Mouse (Mus musculus) limb, embryonic 11.5 days (tissue): Measurements from ENCODE around the gene Trim26. TPM values are rescaled to one million over a fixed set of nuclear protein-coding genes. Genes with fewer than 3 reads are reported as not detected.

ENCODE experiments used
- ATAC-seq: fragments of 200-750 bp; cut with Nextera tagmentation; 2 replicates; pipeline ENCODE4 v1.8.0; 2017; ENCODE audit warnings: low read depth; ENCODE audit not compliant: insufficient number of reproducible peaks, low FRiP score, low TSS enrichment
- DNase-seq: peaks from one replicate; pipeline ENCODE4 v3.0.0-alpha.2; 2015; ENCODE audit warnings: low spot score
- H3K27ac ChIP-seq: fragments of 300-500 bp; sonication (generic); replicated peaks from 2 replicates; pipeline ENCODE4 v1.5.1; 2014; ENCODE audit warnings: low read depth, mild to moderate bottlenecking, low read length
- H3K27me3 ChIP-seq: fragments of 300-500 bp; sonication (generic); 2 replicates; pipeline ENCODE4 v1.6.1; 2014; ENCODE audit warnings: mild to moderate bottlenecking, low read length, mixed read lengths; ENCODE audit not compliant: control insufficient read depth, insufficient read depth
- H3K36me3 ChIP-seq: fragments of 300-500 bp; sonication (generic); 2 replicates; pipeline ENCODE4 v1.6.1; 2014; ENCODE audit warnings: mild to moderate bottlenecking, low read length, moderate library complexity, mixed read lengths; ENCODE audit not compliant: control insufficient read depth, insufficient read depth
- H3K4me1 ChIP-seq: fragments of 300-500 bp; sonication (generic); 2 replicates; pipeline ENCODE4 v1.6.1; 2014; ENCODE audit warnings: low read length, mixed read lengths; ENCODE audit not compliant: control insufficient read depth, insufficient read depth
- H3K4me2 ChIP-seq: fragments of 300-500 bp; sonication (generic); 2 replicates; pipeline ENCODE4 v1.6.1; 2014; ENCODE audit warnings: low read depth, mild to moderate bottlenecking, moderate library complexity; ENCODE audit not compliant: severe bottlenecking
- H3K4me3 ChIP-seq: fragments of 300-500 bp; sonication (generic); 2 replicates; pipeline ENCODE4 v1.5.1; 2014; ENCODE audit warnings: low read depth, low read length
- H3K9ac ChIP-seq: fragments of 300-500 bp; sonication (generic); 2 replicates; pipeline ENCODE4 v1.6.1; 2014; ENCODE audit warnings: mild to moderate bottlenecking, low read length
- H3K9me3 ChIP-seq: fragments of 300-500 bp; sonication (generic); 2 replicates; pipeline ENCODE4 v1.6.1; 2016; ENCODE audit warnings: low read length; ENCODE audit not compliant: control insufficient read depth
- WGBS: fragments of 180-500 bp; shearing (Covaris S2); extraction: QIAGEN DNeasy Blood & Tissue Kit; methylation state at CpG from one replicate; pipeline ENCODE4 v1.1.7; 2014; 5-methylcytosine and 5-hydroxymethylcytosine counted together
- polyA plus RNA-seq: library from polyadenylated mRNA; unstranded; fragments of >200 nt; fragmentation: Nextera tagmentation; extraction: Ambion mirVana; gene quantifications from 2 replicates; pipeline ENCODE4 v1.2.1, GENCODE M21; 2014

Gene Trim26
- polyA plus RNA-seq, 1 experiment from 2014 or later: 33.5 TPM

DNA sequence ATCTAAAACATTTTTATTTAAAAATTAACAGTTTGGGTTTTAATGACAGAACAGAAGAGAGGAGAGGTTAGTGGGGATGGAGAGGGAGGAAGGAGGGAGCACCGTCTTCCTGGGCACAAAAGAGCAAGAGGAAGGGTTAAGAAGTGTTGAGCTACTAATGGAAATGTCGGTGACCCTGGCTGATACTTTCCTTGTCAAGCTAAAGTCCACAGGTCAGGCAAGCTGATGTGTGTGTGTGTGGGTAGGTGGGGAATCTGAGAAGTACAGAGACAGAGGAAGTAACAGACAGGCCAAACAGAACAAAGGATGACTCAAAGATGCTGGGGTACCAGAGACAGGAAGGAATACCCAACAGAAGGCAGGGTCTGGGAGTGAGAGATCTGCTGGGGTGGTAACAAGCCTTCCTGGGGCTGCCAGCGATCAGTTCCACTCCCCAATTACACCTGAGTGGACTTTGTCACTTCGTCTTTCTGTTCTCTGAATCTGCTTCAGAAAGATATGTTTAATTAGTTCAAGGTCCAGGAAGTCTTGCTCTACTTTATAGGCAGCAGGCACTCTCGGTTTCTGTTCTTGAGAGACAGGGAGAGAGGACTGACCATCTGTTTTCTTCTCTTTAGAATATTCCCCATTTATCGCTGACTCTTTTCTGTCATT, 60.7 kb downstream of the Trim26 start, which contains the start of gene Trim31:
Trim31 (plus strand) TSS at position 567 of the 654 bp plus-strand sequence.
- H3K36me3 ChIP-seq: no peaks in the 10 kb centered on the region
- no peak within 1 kb of the TSS for H3K27ac ChIP-seq
- DNase-seq: no peak
- no peaks in the 10 kb centered on the region for H3K4me1 ChIP-seq
- no peak for ATAC-seq
- no peak within 1 kb of the TSS for H3K9ac ChIP-seq
- 65% methylated on average over 6 of the region's 6 CpGs for WGBS
- H3K27me3 ChIP-seq: no peaks in the 10 kb centered on the region
- no peak within 1 kb of the TSS for H3K4me3 ChIP-seq
- no peaks in the 10 kb centered on the region for H3K9me3 ChIP-seq
- no peak within 1 kb of the TSS for H3K4me2 ChIP-seq

DNA sequence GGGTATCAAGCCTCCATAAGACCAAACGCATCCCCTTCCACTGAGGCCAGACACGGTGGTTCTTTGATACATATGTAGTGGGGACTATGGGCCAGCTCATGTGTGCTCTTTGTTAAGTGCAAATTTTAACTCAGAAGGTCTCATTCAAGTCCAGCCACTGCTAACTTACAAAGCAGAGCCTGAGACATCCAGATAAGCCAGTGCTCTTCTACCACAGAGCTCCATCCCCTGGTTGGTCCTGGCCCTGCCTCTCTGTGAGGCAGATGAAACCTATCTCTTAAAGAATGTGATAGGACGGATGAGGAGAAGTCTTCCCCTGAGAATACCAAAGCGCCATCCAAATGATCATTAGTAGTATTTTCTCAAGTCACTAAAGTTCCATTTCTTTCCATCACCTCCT, 62.4 kb downstream of the Trim26 start:
- Histone ChIP-seq H3K27me3 (no peaks in the 10 kb centered on the region), H3K27ac (no peak overlapping the region), H3K4me3 (no peak overlapping the region), H3K36me3 (no peaks in the 10 kb centered on the region), H3K4me2 (no peak overlapping the region), H3K9ac (no peak overlapping the region), H3K4me1 (no peaks in the 10 kb centered on the region), H3K9me3 (no peaks in the 10 kb centered on the region)
- WGBS: 85% methylated on average over 4 of the region's 4 CpGs
- ATAC-seq (no peak), DNase-seq (no peak)

DNA sequence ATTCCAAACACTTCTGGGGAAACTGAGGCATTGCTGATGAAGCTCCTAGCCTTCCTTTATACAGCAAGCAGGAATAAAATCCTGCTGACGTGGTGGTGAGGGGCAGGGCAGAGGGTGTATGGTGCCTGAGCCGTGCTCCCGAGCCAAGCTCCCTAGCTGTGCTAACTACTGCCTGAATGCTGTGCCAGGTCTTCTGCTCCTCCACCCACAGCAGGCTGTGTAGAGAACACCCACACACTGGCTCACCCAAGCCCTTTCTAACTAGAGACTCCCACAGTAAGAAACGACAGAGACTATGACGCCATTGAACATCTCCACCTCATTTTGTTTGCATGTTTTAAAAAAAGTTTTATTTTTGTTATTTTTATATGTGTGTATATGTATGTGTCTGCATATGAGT, 63.1 kb downstream of the Trim26 start:
- no peaks in the 10 kb centered on the region for H3K9me3 ChIP-seq
- no peaks in the 10 kb centered on the region for H3K36me3 ChIP-seq
- DNase-seq (no peak), ATAC-seq (no peak)
- no peak overlapping the region for H3K9ac ChIP-seq
- H3K4me3 ChIP-seq: no peak overlapping the region
- H3K27me3 ChIP-seq: no peaks in the 10 kb centered on the region
- H3K4me2 ChIP-seq: no peak overlapping the region
- no peak overlapping the region for H3K27ac ChIP-seq
- 78% methylated on average over 5 of the region's 5 CpGs for WGBS
- H3K4me1 ChIP-seq: no peaks in the 10 kb centered on the region

DNA sequence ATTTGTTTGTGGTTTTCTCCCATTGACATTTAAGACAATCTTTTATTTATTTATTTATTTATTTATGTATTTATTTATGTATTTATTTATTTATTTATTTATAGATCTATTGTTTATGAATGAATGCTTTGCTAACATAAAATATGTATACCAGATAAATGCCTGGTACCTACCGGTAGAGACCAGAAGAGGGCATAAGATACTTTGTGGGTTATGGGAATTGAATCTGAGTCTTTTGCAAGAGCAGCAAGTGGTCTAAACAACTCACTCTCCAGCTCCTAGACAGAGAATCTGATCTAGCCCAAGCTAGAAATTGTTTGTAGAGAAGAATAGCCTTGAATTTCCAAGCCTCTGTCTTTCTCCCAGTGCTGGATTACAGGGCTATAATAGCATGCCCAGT, 63.8 kb downstream of the Trim26 start:
- no peaks in the 10 kb centered on the region for H3K4me1 ChIP-seq
- H3K9ac ChIP-seq: no peak overlapping the region
- no peaks in the 10 kb centered on the region for H3K36me3 ChIP-seq
- H3K9me3 ChIP-seq: no peaks in the 10 kb centered on the region
- no peak overlapping the region for H3K4me3 ChIP-seq
- ATAC-seq (no peak), DNase-seq (no peak)
- H3K27ac ChIP-seq: no peak overlapping the region
- no peak overlapping the region for H3K4me2 ChIP-seq
- H3K27me3 ChIP-seq: no peaks in the 10 kb centered on the region
- 50% methylated on average over 1 of the region's 1 CpGs for WGBS

DNA sequence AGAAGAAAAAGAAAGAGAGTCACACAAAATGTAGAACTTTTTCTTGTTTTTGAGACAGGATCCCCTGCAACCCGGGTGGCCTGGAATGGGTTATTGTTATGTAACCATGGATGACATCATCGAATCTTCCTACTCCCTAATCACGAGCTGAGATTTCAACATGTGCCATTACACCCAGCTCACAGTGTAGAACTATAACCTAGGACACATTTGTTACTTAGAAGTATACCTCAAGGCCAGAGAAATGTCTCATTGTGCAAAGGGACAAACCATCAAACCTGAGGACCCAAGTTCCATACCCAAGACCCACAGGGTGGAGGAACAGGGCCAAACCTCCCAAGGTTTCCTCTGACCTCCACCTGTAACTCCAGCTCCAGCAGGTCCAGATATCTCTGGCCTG, 66.7 kb downstream of the Trim26 start:
- Histone ChIP-seq H3K4me3 (no peak overlapping the region), H3K4me2 (no peak overlapping the region), H3K27ac (no peak overlapping the region), H3K9me3 (no peaks in the 10 kb centered on the region), H3K36me3 (no peaks in the 10 kb centered on the region), H3K27me3 (no peaks in the 10 kb centered on the region), H3K4me1 (no peaks in the 10 kb centered on the region), H3K9ac (no peak overlapping the region)
- ATAC-seq (no peak), DNase-seq (no peak)
- WGBS: 83% methylated on average over 3 of the region's 3 CpGs

DNA sequence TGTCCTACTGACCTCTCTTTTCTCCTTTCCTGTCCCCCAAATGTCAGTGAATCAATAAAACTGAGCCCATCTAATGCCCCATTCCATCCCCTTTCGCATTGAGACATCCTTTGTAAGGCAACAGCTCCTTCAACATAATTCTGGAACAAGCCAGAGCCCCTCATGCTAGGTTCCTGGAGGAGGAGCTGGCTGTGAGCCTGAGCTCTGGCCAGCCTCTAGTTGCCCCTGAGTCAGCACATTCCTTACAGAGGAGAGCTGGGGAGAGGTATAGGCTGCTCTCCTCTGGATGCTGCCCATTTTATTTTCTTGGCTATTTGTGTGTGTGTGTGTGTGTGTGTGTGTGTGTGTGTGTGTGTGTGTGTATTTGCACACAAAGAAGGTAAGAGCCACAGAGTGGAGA, 71.3 kb downstream of the Trim26 start:
- ATAC-seq: no peak; the same call in 1 of the 2 replicates
- H3K9me3 ChIP-seq: no peaks in the 10 kb centered on the region
- H3K4me2 ChIP-seq: no peak overlapping the region
- no peaks in the 10 kb centered on the region for H3K27me3 ChIP-seq
- WGBS: 56% methylated on average over 1 of the region's 1 CpGs
- H3K9ac ChIP-seq: no peak overlapping the region
- no peaks in the 10 kb centered on the region for H3K4me1 ChIP-seq
- no peak overlapping the region for H3K4me3 ChIP-seq
- no peak overlapping the region for H3K27ac ChIP-seq
- no peak for DNase-seq
- H3K36me3 ChIP-seq: no peaks in the 10 kb centered on the region

Other genes with a start within 250 kb of the Trim26 start
- not detected in 2 replicates for gene H2-M9, start 194.5 kb upstream of the Trim26 start, polyA plus RNA-seq
- gene H2-M1, start 164.9 kb upstream of the Trim26 start, polyA plus RNA-seq: not detected in 2 replicates
- gene H2-M10.5, start 64.2 kb upstream of the Trim26 start, polyA plus RNA-seq: not detected in 2 replicates
- gene H2-M10.6, start 25.0 kb upstream of the Trim26 start, polyA plus RNA-seq: not detected in 2 replicates
- gene Trim15, start 30.1 kb downstream of the Trim26 start, polyA plus RNA-seq: 0.08 and 0.51 TPM in 2 replicates
- gene Trim10, start 32.4 kb downstream of the Trim26 start, polyA plus RNA-seq: 5.0 and 6.0 TPM in 2 replicates
- not detected in 2 replicates for gene Trim40, start 53.0 kb downstream of the Trim26 start, polyA plus RNA-seq
- gene Trim31, start 61.0 kb downstream of the Trim26 start, polyA plus RNA-seq: not detected in 2 replicates
- 0.31 and 0.45 TPM in 2 replicates for gene Rnf39, start 105.8 kb downstream of the Trim26 start, polyA plus RNA-seq
- gene Ppp1r11, start 114.6 kb downstream of the Trim26 start, polyA plus RNA-seq: 142 and 147 TPM in 2 replicates
- 118 and 119 TPM in 2 replicates for gene Znrd1, start 121.4 kb downstream of the Trim26 start, polyA plus RNA-seq
- gene Znrd1as, start 121.5 kb downstream of the Trim26 start, polyA plus RNA-seq: 7.8 and 8.7 TPM in 2 replicates
- gene 2410137M14Rik, start 144.1 kb downstream of the Trim26 start, polyA plus RNA-seq: not detected in 2 replicates
- gene H2-M5, start 152.4 kb downstream of the Trim26 start, polyA plus RNA-seq: 0.49 and 0.65 TPM in 2 replicates
- 101 and 106 TPM in 2 replicates for gene Zfp57, start 164.0 kb downstream of the Trim26 start, polyA plus RNA-seq
- 0.25 and 0.26 TPM in 2 replicates for gene Mog, start 186.3 kb downstream of the Trim26 start, polyA plus RNA-seq
- gene Gabbr1, start 208.8 kb downstream of the Trim26 start, polyA plus RNA-seq: 7.9 and 9.7 TPM in 2 replicates